Mouse (Mus musculus): ENCODE data around the gene Hoxb8.

DNA sequence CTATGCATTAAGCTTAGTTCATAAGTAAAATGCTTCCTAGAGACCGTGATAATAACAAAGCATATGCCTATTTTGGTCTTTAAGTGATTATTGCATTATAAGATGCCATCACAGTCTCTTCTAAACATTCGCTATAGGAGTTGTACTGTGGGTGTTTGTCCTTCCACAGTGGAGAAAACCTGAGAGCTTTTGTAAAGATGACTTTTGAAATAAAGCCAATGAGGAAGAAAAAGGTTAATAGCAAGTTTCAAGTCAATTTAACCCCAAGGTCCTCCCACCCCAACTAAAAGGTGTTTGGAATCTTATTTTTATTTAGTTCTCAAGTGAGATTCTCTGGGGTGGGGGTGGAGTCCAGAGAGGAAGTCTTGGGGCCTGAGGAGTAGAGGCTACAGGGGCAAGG is 31.4 kb downstream of the Hoxb8 start:
- TF ChIP-seq CTCF (IDR thresholded peaks at IDR 0.05; ENCODE audit: low read depth, low read length) (no peak), POLR2A (IDR thresholded peaks at IDR 0.05; ENCODE audit: borderline replicate concordance, low read depth, low read length) (no peak)
